Mouse (Mus musculus) ovary, postnatal 36 days (tissue): ENCODE measurements around the gene Cct6b.
"Not testable (repeated sequence)": the region's sequence is repeated elsewhere in the genome, so short reads cannot be mapped to it uniquely, and the experiment has no call there.

Source experiments
- DNase-seq: peaks from one replicate; pipeline ENCODE4 v3.0.0; 2022; ENCODE audit warnings: low spot score, mixed read lengths

The Cct6b gene

GRCm38 (mm10) chr11:82699865-82700410 is 64.2 kb downstream of the Cct6b start:
- no peak for DNase-seq

- no peak for DNase-seq
Measured at GRCm38 (mm10) chr11:82695930-82696329, 68.2 kb downstream of the Cct6b start.

GRCm38 (mm10) chr11:82694947-82695346 is 69.2 kb downstream of the Cct6b start:
- DNase-seq, result not testable (repeated sequence)

- DNase-seq, result no peak
Measured at GRCm38 (mm10) chr11:82692668-82693067, 71.5 kb downstream of the Cct6b start.

DNA sequence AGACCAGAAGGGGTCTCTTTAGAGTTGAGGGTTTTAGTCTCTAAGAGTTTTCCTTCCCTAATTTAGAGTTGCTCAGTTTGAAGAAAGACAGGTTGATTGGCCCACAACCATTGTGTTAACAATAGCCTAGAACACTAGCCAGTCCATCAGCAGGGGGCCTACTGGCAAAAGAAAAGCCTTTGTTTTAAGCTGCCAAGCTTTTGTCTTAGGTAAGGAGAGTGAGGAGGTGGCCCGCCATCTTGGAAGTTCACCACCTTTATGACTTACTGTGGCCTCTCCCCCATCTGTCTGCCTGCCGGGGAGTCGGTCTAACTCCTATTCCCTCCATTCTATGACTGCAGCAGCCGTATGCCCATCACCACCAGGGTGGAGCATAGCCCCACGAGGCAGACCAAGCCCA is 73.6 kb downstream of the Cct6b start:
- DNase-seq, result no peak

DNA sequence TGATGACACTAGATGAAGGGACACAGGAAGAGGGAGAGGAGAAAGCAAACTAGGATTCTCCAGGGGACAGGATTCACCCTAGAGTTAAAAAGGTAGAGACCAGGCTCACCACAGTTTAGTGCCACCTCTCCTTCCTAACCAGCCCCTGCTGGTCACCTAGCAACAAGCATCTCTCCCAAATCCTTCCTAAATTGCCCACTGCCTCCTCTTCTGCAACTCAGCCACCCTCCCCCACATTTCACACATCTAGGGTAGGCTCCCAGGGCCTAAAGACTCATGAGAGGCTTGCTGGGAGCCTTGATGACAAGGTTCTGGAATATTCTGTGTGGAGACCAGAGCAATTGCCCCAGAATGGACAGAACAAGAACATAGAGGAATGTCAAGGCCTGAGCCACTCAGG is 76.5 kb downstream of the Cct6b start:
- DNase-seq, result no peak

GRCm38 (mm10) chr11:82684676-82685075 is 79.4 kb downstream of the Cct6b start:
- DNase-seq, result peak; percentile 47

DNA sequence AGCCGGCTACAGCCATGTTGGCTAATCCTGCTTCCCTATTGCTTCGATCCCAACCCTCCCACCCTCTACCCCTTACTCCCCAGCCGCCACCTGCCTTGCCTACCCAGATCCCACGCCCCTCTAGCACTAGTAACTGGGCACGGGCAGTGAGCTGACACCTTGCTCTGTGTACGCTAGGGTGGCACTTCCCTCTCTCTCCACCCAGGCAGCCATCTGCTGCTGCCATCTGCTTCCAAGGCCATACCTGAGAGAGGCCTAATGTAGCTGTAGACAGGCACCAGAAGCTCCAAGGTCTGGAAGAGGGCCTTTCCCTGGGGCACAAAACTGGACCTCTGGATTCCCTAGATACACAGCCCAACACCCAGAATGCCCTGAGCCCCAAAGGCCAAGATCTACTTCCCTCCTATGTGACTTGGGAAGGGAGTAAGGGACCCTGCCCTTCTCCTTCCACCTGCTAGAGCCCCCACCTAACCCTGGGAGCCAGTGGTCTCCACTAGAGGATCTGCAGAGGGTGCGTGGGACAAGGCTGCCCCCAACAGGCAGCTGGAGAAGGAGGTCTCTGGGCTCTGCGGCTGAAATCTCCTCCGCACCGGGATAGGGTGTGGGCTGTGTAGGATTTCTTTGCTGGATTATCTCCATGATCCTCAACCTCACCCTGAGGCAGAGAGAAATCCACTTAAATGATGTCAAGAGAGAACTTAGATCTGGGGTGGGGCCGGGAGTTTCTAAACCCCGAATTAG is 80.2 kb downstream of the Cct6b start:
- peak; percentile 26 for DNase-seq

GRCm38 (mm10) chr11:82678561-82678960 is 85.6 kb downstream of the Cct6b start:
- no peak for DNase-seq
